Mouse (Mus musculus) adipocyte (in vitro differentiated cells): Measurements from ENCODE around the gene Mapkapk3.
A peak's percentile ranks its signal among the peaks of the same experiment; 100 is the strongest.

ENCODE experiments used
- DNase-seq: peaks from one replicate; pipeline ENCODE4 v3.0.0-alpha.2; 2016; ENCODE audit warnings: low spot score

The Mapkapk3 gene

GRCm38 (mm10) chr9:107263912-107264311 is 25.8 kb downstream of the Mapkapk3 start:
- peak; percentile 70 for DNase-seq

DNA sequence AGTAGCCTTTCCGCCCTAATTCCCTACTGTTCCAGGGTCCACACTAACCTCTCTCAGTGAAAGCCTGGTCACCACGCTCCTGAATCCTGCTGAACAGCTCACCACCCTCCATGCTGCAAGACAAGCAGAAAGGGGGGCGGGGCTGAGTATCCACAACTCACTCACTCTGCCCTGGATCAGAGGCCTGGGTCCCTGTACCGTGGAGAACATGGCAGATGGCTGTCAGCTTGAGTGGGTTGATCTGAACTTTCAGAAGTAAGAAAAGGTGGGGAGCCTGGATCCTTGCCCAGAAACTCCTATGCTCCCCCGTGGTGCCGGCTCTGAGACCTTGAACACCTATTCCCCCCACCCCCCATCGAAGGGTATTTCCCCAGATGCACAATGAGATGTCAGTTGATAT is 27.3 kb downstream of the Mapkapk3 start:
- DNase-seq = no peak

GRCm38 (mm10) chr9:107261792-107262191 is 27.9 kb downstream of the Mapkapk3 start:
- no peak for DNase-seq

DNA sequence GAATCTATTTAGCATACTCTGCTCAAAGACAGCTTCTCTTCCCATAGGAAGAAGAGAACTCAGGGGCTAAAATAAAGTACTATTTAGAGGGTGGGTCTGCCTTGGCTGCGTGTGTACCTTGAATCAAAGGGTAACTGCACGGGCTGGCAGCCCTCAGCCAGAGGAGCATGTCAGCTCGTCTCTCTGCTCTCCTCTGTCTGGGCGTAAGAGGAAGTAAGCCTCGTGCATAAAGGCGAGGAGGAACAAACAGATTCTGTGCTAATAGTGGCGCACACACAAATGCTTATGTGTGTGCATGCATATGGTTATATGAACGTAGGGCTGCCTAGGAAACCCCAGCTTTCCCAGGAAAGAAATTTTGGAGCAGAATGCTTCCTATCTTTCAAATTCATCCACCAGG is 28.8 kb downstream of the Mapkapk3 start:
- no peak for DNase-seq

DNA sequence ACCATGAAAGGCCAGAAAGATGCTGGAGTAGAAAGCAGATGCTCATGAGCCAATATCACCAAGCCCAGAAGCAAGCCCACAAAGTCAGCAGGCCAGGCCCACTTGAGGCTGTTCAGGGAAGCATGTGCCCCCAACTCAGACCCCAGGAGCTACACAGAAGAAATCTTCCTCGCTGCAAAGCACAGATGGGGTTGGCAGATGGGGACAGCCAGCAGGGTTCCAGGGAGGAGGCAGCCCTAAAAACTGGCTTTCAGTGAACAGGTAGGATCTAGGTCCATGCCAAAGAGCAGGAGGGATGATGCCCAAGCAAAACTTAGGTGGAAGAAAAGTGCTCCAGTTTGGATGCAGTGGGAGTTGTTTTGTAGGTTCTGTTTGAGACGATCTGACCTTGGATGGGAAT is 29.2 kb downstream of the Mapkapk3 start:
- DNase-seq = no peak

GRCm38 (mm10) chr9:107259571-107259970 is 30.1 kb downstream of the Mapkapk3 start:
- DNase-seq = no peak

GRCm38 (mm10) chr9:107255596-107255995 is 34.1 kb downstream of the Mapkapk3 start:
- DNase-seq = no peak

DNA sequence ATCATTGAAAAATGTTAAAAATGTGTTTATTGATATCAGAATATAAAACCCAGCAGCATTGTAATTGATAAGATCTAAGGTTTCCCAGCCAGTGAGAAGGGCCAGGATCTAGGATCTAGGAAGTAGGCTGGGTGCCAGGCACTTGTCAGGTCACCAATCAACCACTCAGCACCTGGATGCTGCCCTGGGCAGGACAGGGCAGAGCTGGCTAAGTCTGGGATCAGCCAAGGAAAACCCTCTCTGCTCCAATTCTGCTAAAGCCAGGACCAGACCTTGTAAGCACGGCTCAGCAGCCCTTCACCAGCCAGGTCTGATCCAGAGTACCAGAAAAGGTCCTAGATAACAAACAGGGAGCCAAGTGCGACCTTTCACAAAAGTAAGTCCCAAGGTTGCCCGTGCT is 34.8 kb downstream of the Mapkapk3 start:
- DNase-seq = no peak

GRCm38 (mm10) chr9:107254476-107254875 is 35.2 kb downstream of the Mapkapk3 start:
- no peak for DNase-seq

- DNase-seq = no peak
Observed at GRCm38 (mm10) chr9:107252164-107252563, 37.5 kb downstream of the Mapkapk3 start.

DNA sequence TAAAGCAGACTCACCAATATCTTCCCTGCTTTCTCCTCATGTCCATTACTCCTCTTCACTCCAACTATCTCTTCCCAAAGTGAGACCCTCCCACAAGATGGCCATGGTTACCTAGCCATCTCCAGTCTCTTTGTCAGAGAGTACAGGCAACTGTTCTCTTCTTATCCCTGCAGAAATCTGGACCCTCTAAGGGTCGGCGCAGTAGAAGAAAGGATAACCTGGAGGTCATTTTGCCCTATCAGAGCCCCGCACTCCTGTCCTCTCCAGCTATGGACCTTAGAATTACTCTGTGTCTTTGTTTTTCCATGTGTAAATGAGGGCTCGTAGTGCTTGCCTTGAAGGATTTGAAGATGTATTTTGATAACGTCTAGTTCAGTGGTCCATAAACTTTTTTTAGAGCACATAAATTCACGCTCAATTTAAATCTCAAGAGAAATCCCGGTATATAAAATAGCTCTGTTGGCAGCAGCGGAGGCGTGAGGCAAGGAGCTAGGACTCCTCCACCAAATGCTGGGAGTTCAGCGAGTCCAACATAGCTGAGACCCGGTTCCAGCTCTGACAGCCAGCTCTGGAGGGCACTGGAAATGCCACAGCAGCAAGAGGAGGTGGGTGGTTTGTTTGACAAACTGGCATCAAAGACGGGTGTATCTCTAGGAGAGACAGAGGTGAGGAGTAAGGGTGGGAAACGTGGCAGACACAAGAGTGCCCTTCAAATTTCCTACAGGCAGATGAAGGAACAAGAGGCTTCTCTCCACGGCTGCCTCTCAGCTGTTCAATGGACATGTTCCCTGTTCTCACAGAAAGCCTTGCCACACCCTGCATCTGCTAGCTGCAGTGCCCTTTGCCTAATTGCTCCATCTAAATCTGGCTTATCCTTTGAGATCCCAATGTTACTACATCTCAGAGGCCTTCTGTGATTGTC is 39.0 kb downstream of the Mapkapk3 start:
- DNase-seq = peak; percentile 6

DNA sequence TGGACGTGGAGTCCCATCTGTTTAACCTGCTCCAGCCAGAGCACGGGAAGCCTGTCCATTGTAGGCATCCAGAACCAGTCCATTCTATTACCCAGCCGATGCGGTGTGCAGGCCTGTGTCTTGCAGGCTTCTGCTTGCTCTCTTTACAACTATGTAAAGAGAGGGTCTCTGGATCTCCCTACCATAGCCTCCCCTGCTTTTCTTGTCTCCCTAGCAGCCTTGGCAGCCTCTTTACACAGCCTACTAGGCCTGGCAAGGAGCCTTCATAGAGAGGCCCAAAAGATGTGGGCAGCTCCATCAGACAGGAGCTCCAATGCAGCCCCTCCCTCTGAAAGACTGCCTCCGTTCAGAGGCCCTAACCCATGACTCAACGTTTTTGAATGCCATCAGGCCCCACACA is 40.5 kb downstream of the Mapkapk3 start:
- DNase-seq = no peak

GRCm38 (mm10) chr9:107246170-107246569 is 43.5 kb downstream of the Mapkapk3 start:
- peak; percentile 26 for DNase-seq

DNA sequence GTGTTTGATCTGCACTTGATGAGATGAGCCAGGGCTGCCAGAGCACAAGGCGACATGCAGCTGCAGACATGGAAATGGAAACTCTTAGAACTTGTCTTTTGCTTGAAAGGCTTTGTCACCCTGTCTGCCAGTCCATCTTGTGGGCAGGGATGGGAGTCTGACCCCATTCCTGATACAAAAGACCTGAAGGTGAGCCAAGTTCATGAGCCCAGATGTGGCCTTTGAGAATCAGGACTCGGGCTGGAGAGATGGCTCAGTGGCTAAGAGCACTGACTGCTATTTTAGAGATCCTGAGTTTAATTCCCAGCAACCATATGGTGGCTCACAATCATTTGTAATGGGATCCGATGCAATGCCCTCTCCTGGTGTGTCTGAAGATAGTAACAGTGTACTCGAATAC is 44.4 kb downstream of the Mapkapk3 start:
- no peak for DNase-seq

- DNase-seq = no peak
Observed at GRCm38 (mm10) chr9:107236151-107236550, 53.5 kb downstream of the Mapkapk3 start.

- DNase-seq = no peak
Observed at GRCm38 (mm10) chr9:107235261-107235660, 54.4 kb downstream of the Mapkapk3 start.

GRCm38 (mm10) chr9:107232140-107232539 is 57.5 kb downstream of the Mapkapk3 start:
- no peak for DNase-seq

GRCm38 (mm10) chr9:107231539-107232139 is 58.0 kb downstream of the Mapkapk3 start, which contains the start of gene Dock3:
Gene Dock3, minus strand, starts transcription at chr9:107231909.
- DNase-seq = no peak

GRCm38 (mm10) chr9:107230991-107231538 is 58.6 kb downstream of the Mapkapk3 start:
- no peak for DNase-seq

DNA sequence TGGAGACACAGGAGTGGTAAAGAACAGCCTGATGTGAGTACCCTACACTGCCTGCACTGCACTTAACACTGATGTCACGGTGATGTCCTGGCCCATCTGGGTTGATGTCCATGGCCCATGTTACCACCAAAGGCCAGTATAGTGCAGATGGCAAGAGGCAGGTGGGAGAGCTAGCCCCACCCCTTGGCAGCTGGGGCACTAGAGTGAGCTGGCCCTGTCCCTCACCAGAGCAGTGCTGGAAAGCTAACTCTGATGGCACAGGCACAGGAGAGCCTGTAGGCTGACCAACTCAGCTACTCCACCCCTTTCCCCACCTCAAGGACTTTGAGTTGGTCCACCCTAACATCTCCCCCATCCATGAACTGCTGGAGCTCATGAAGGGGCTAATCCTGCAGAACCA is 65.1 kb downstream of the Mapkapk3 start:
- DNase-seq = no peak
